Mouse (Mus musculus): Measurements from ENCODE around the gene Grin3b. TPM values are rescaled to one million over a fixed set of nuclear protein-coding genes. Genes with fewer than 3 reads are reported as not detected.

The Grin3b gene
- total and polyA plus RNA-seq, 3 experiments, result 0.07 to 0.60 (median 0.44) TPM

- no peak for ATAC-seq (ENCODE audit: extremely low read depth, insufficient number of reproducible peaks, low FRiP score, poor library complexity, severe bottlenecking)
- Histone ChIP-seq H3K36me3 (replicated peaks) (peaks cover 100% of the 10 kb centered on the region), H3K4me3 (ENCODE audit: low read depth, low read length) (peak overlapping the region; percentile 48; the same call in 1 of the 2 replicates)
Observed at GRCm38 (mm10) chr10:79942988-79943387, 27.5 kb upstream of the Grin3b start.

DNA sequence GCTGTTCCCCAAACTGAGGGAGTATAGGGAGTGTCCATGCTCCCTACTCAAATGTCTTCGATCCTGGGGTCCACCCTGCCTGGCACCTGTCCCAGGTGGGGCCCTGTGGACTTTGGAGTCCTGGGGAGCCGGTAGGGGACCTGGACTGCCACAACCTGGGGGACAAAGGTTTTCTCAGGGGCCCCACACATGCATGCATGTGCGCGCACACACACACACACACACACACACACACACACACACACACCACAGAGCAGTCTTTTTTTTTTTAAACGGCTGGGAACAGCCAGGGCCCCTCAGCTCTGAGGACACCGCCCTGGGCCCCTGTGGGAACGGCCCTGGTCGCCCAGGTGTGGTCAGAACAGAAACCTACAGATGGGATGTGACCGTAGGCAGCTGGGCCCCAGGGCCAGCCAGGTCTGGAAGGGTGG lies 27.0 kb upstream of the Grin3b start:
- DNase-seq (ENCODE audit: low spot score), result no peak
- H3K9me3 ChIP-seq (replicated peaks), result no peaks in the 10 kb centered on the region
- H3K4me3 ChIP-seq (ENCODE audit: low read depth, low read length), result peak overlapping the region; percentile 48; the same call in 1 of the 2 replicates
- no peak for ATAC-seq (ENCODE audit: extremely low read depth, insufficient number of reproducible peaks, low FRiP score, poor library complexity, severe bottlenecking)
- TF ChIP-seq GATA2 (IDR thresholded peaks at IDR 0.05; ENCODE audit: borderline replicate concordance, low read depth, low read length), result no peak
- no peak for TF ChIP-seq GATA1 (IDR thresholded peaks at IDR 0.05; ENCODE audit: borderline replicate concordance, low read length)
- H3K4me1 ChIP-seq (ENCODE audit: insufficient read depth, low read depth, low read length), result peaks cover 96% of the 10 kb centered on the region
- no peaks in the 10 kb centered on the region for H3K27me3 ChIP-seq (ENCODE audit: insufficient read depth, low read length)
- peaks cover 98% of the 10 kb centered on the region for H3K36me3 ChIP-seq (replicated peaks)

More at GRCm38 (mm10) chr10:79942988-79943387, 27.5 kb upstream of the Grin3b start:
- H3K27me3 ChIP-seq (ENCODE audit: insufficient read depth, low read length), result no peaks in the 10 kb centered on the region
- DNase-seq (ENCODE audit: low spot score), result no peak
- no peaks in the 10 kb centered on the region for H3K9me3 ChIP-seq (replicated peaks)
- TF ChIP-seq GATA2 (IDR thresholded peaks at IDR 0.05; ENCODE audit: borderline replicate concordance, low read depth, low read length), result no peak
- no peak for TF ChIP-seq GATA1 (IDR thresholded peaks at IDR 0.05; ENCODE audit: borderline replicate concordance, low read length)
- TF ChIP-seq CTCF (IDR thresholded peaks at IDR 0.05; ENCODE audit: low read depth, low read length), result no peak
- no peak for TF ChIP-seq POLR2AphosphoS5 (IDR thresholded peaks at IDR 0.05; ENCODE audit: insufficient replicate concordance, low read depth, low read length)
- TF ChIP-seq TAL1 (conservative IDR thresholded peaks at IDR 0.05; ENCODE audit: low read depth, low read length), result no peak
- H3K4me1 ChIP-seq (ENCODE audit: insufficient read depth, low read depth, low read length), result peaks cover 98% of the 10 kb centered on the region

- peaks cover 98% of the 10 kb centered on the region for H3K36me3 ChIP-seq (replicated peaks)
- peak overlapping the region; percentile 62; the same call in 1 of the 2 replicates for H3K4me3 ChIP-seq (ENCODE audit: low read depth, low read length)
- H3K27me3 ChIP-seq (ENCODE audit: insufficient read depth, low read length), result no peaks in the 10 kb centered on the region
- H3K9me3 ChIP-seq (replicated peaks), result no peaks in the 10 kb centered on the region
- ATAC-seq (ENCODE audit: extremely low read depth, insufficient number of reproducible peaks, low FRiP score, poor library complexity, severe bottlenecking), result 0 out of 2 replicates have a peak, but pooled peaks have one; percentile 18
- H3K4me1 ChIP-seq (ENCODE audit: insufficient read depth, low read depth, low read length), result peaks cover 82% of the 10 kb centered on the region
- TF ChIP-seq GATA1 (IDR thresholded peaks at IDR 0.05; ENCODE audit: borderline replicate concordance, low read length) (no peak), POLR2AphosphoS5 (IDR thresholded peaks at IDR 0.05; ENCODE audit: insufficient replicate concordance, low read depth, low read length) (no peak), TAL1 (conservative IDR thresholded peaks at IDR 0.05; ENCODE audit: low read depth, low read length) (no peak), GATA2 (IDR thresholded peaks at IDR 0.05; ENCODE audit: borderline replicate concordance, low read depth, low read length) (no peak), CTCF (IDR thresholded peaks at IDR 0.05; ENCODE audit: low read depth, low read length) (no peak)
- DNase-seq (ENCODE audit: low spot score), result peak; percentile 45
Observed at GRCm38 (mm10) chr10:79945507-79946234, 24.8 kb upstream of the Grin3b start.

- no peak for TF ChIP-seq CTCF (IDR thresholded peaks at IDR 0.05; ENCODE audit: low read depth, low read length)
- TF ChIP-seq TAL1 (conservative IDR thresholded peaks at IDR 0.05; ENCODE audit: low read depth, low read length), result no peak
- no peak for TF ChIP-seq POLR2AphosphoS5 (IDR thresholded peaks at IDR 0.05; ENCODE audit: insufficient replicate concordance, low read depth, low read length)
- TF ChIP-seq GATA2 (IDR thresholded peaks at IDR 0.05; ENCODE audit: borderline replicate concordance, low read depth, low read length), result no peak
- TF ChIP-seq GATA1 (IDR thresholded peaks at IDR 0.05; ENCODE audit: borderline replicate concordance, low read length), result no peak
- ATAC-seq (ENCODE audit: extremely low read depth, insufficient number of reproducible peaks, low FRiP score, poor library complexity, severe bottlenecking) (peak; percentile 52; the same call in 1 of the 2 replicates), DNase-seq (ENCODE audit: low spot score) (peak; percentile 65)
- Histone ChIP-seq H3K9me3 (replicated peaks) (no peaks in the 10 kb centered on the region), H3K27me3 (ENCODE audit: insufficient read depth, low read length) (no peaks in the 10 kb centered on the region), H3K4me1 (ENCODE audit: insufficient read depth, low read depth, low read length) (peaks cover 71% of the 10 kb centered on the region), H3K36me3 (replicated peaks) (peaks cover 98% of the 10 kb centered on the region), H3K4me3 (ENCODE audit: low read depth, low read length) (peak overlapping the region; percentile 62; the same call in 1 of the 2 replicates)
Observed at GRCm38 (mm10) chr10:79946752-79947322, 23.7 kb upstream of the Grin3b start.

GRCm38 (mm10) chr10:79947502-79947901 lies 23.0 kb upstream of the Grin3b start:
- TF ChIP-seq CTCF (IDR thresholded peaks at IDR 0.05; ENCODE audit: low read depth, low read length) (no peak), POLR2AphosphoS5 (IDR thresholded peaks at IDR 0.05; ENCODE audit: insufficient replicate concordance, low read depth, low read length) (no peak), TAL1 (conservative IDR thresholded peaks at IDR 0.05; ENCODE audit: low read depth, low read length) (no peak), GATA2 (IDR thresholded peaks at IDR 0.05; ENCODE audit: borderline replicate concordance, low read depth, low read length) (no peak), GATA1 (IDR thresholded peaks at IDR 0.05; ENCODE audit: borderline replicate concordance, low read length) (no peak)
- H3K27me3 ChIP-seq (ENCODE audit: insufficient read depth, low read length), result no peaks in the 10 kb centered on the region
- peaks cover 95% of the 10 kb centered on the region for H3K36me3 ChIP-seq (replicated peaks)
- no peaks in the 10 kb centered on the region for H3K9me3 ChIP-seq (replicated peaks)
- ATAC-seq (ENCODE audit: extremely low read depth, insufficient number of reproducible peaks, low FRiP score, poor library complexity, severe bottlenecking) (no peak), DNase-seq (ENCODE audit: low spot score) (no peak)
- H3K4me3 ChIP-seq (ENCODE audit: low read depth, low read length), result no peak overlapping the region
- peaks cover 64% of the 10 kb centered on the region for H3K4me1 ChIP-seq (ENCODE audit: insufficient read depth, low read depth, low read length)

GRCm38 (mm10) chr10:79949873-79950272 lies 20.6 kb upstream of the Grin3b start:
- H3K4me1 ChIP-seq (ENCODE audit: insufficient read depth, low read depth, low read length), result peaks cover 50% of the 10 kb centered on the region
- peaks cover 89% of the 10 kb centered on the region for H3K36me3 ChIP-seq (replicated peaks)
- H3K4me3 ChIP-seq (ENCODE audit: low read depth, low read length), result no peak overlapping the region
- no peak for TF ChIP-seq GATA2 (IDR thresholded peaks at IDR 0.05; ENCODE audit: borderline replicate concordance, low read depth, low read length)
- no peak for TF ChIP-seq GATA1 (IDR thresholded peaks at IDR 0.05; ENCODE audit: borderline replicate concordance, low read length)
- no peak for TF ChIP-seq POLR2AphosphoS5 (IDR thresholded peaks at IDR 0.05; ENCODE audit: insufficient replicate concordance, low read depth, low read length)
- no peak for TF ChIP-seq CTCF (IDR thresholded peaks at IDR 0.05; ENCODE audit: low read depth, low read length)
- TF ChIP-seq TAL1 (conservative IDR thresholded peaks at IDR 0.05; ENCODE audit: low read depth, low read length), result no peak
- H3K9me3 ChIP-seq (replicated peaks), result no peaks in the 10 kb centered on the region
- DNase-seq (ENCODE audit: low spot score) (no peak), ATAC-seq (ENCODE audit: extremely low read depth, insufficient number of reproducible peaks, low FRiP score, poor library complexity, severe bottlenecking) (no peak)
- no peaks in the 10 kb centered on the region for H3K27me3 ChIP-seq (ENCODE audit: insufficient read depth, low read length)
